Mouse (Mus musculus): ENCODE results near the gene Lrfn4. TPM values are rescaled to one million over a fixed set of nuclear protein-coding genes. Genes with fewer than 3 reads are reported as not detected.

Gene Lrfn4
- polyA plus RNA-seq, 1 experiment from 2014 or later: 10.0 TPM

- Histone ChIP-seq H3K9ac (peak overlapping the region; percentile 96), H3K9me3 (ENCODE audit: low read depth, low read length) (no peaks in the 10 kb centered on the region), H3K4me1 (ENCODE audit: insufficient read depth) (peaks cover 10% of the 10 kb centered on the region; the same call in 1 of the 2 replicates), H3K27me3 (ENCODE audit: insufficient read depth, low read length) (no peaks in the 10 kb centered on the region), H3K27ac (ENCODE audit: low read depth) (peak overlapping the region; percentile 89), H3K4me2 (peak overlapping the region; percentile 68), H3K36me3 (ENCODE audit: insufficient read depth) (peaks cover 33% of the 10 kb centered on the region; the same call in 1 of the 2 replicates), H3K4me3 (ENCODE audit: low read depth, low read length) (peak overlapping the region; percentile 82)
- WGBS: 2% methylated on average over 35 of the region's 35 CpGs
- TF ChIP-seq CTCF (IDR thresholded peaks at IDR 0.05; ENCODE audit: low read depth): no peak
- peak; percentile 79 for ATAC-seq (ENCODE audit: insufficient read depth)
- peak; percentile 58 for DNase-seq
Observed at GRCm38 (mm10) chr19:4625829-4626535, 10.5 kb upstream of the Lrfn4 start.

- Histone ChIP-seq H3K9me3 (ENCODE audit: low read depth, low read length) (no peaks in the 10 kb centered on the region), H3K4me2 (peak within 1 kb of the TSS; percentile 68), H3K9ac (peak within 1 kb of the TSS; percentile 96), H3K27me3 (ENCODE audit: insufficient read depth, low read length) (no peaks in the 10 kb centered on the region), H3K27ac (ENCODE audit: low read depth) (peak within 1 kb of the TSS; percentile 89), H3K36me3 (ENCODE audit: insufficient read depth) (peaks cover 33% of the 10 kb centered on the region; the same call in 1 of the 2 replicates), H3K4me1 (ENCODE audit: insufficient read depth) (peaks cover 10% of the 10 kb centered on the region; the same call in 1 of the 2 replicates), H3K4me3 (ENCODE audit: low read depth, low read length) (peak within 1 kb of the TSS; percentile 82)
- WGBS: under 1% methylated on average over 64 of the region's 64 CpGs
- peak; percentile 89 for ATAC-seq (ENCODE audit: insufficient read depth)
- DNase-seq: peak; percentile 97
- TF ChIP-seq CTCF (IDR thresholded peaks at IDR 0.05; ENCODE audit: low read depth): no peak
Observed at GRCm38 (mm10) chr19:4625179-4625828, 9.8 kb upstream of the Lrfn4 start, which contains the start of gene Rce1. TSS of gene Rce1 (minus strand) at chr19:4625641.

GRCm38 (mm10) chr19:4624406-4625178, 9.1 kb upstream of the Lrfn4 start:
- TF ChIP-seq CTCF (IDR thresholded peaks at IDR 0.05; ENCODE audit: low read depth): no peak
- WGBS: 23% methylated on average over 4 of the region's 4 CpGs
- ATAC-seq (ENCODE audit: insufficient read depth) (no peak; the same call in none of the 2 replicates), DNase-seq (no peak)
- H3K27ac ChIP-seq (ENCODE audit: low read depth): peak overlapping the region; percentile 89
- no peaks in the 10 kb centered on the region for H3K9me3 ChIP-seq (ENCODE audit: low read depth, low read length)
- no peaks in the 10 kb centered on the region for H3K27me3 ChIP-seq (ENCODE audit: insufficient read depth, low read length)
- peak overlapping the region; percentile 82 for H3K4me3 ChIP-seq (ENCODE audit: low read depth, low read length)
- peaks cover 10% of the 10 kb centered on the region; the same call in 1 of the 2 replicates for H3K4me1 ChIP-seq (ENCODE audit: insufficient read depth)
- peak overlapping the region; percentile 96 for H3K9ac ChIP-seq
- H3K36me3 ChIP-seq (ENCODE audit: insufficient read depth): peaks cover 36% of the 10 kb centered on the region; the same call in 1 of the 2 replicates
- peak overlapping the region; percentile 68 for H3K4me2 ChIP-seq

GRCm38 (mm10) chr19:4624006-4624405, 8.5 kb upstream of the Lrfn4 start:
- peaks cover 37% of the 10 kb centered on the region; the same call in 1 of the 2 replicates for H3K36me3 ChIP-seq (ENCODE audit: insufficient read depth)
- H3K27ac ChIP-seq (ENCODE audit: low read depth): no peak overlapping the region
- no peak for DNase-seq
- peaks cover 10% of the 10 kb centered on the region; the same call in 1 of the 2 replicates for H3K4me1 ChIP-seq (ENCODE audit: insufficient read depth)
- H3K9me3 ChIP-seq (ENCODE audit: low read depth, low read length): no peaks in the 10 kb centered on the region
- no peak overlapping the region for H3K4me3 ChIP-seq (ENCODE audit: low read depth, low read length)
- no peaks in the 10 kb centered on the region for H3K27me3 ChIP-seq (ENCODE audit: insufficient read depth, low read length)
- H3K4me2 ChIP-seq: no peak overlapping the region
- ATAC-seq (ENCODE audit: insufficient read depth): no peak
- no peak for TF ChIP-seq CTCF (IDR thresholded peaks at IDR 0.05; ENCODE audit: low read depth)
- peak overlapping the region; percentile 96; the same call in 1 of the 2 replicates for H3K9ac ChIP-seq
- 87% methylated on average over 12 of the region's 12 CpGs for WGBS

GRCm38 (mm10) chr19:4623419-4623818, 8.0 kb upstream of the Lrfn4 start:
- Histone ChIP-seq H3K4me3 (ENCODE audit: low read depth, low read length) (no peak overlapping the region), H3K27me3 (ENCODE audit: insufficient read depth, low read length) (no peaks in the 10 kb centered on the region), H3K36me3 (ENCODE audit: insufficient read depth) (peaks cover 37% of the 10 kb centered on the region; the same call in 1 of the 2 replicates), H3K9me3 (ENCODE audit: low read depth, low read length) (no peaks in the 10 kb centered on the region), H3K27ac (ENCODE audit: low read depth) (no peak overlapping the region), H3K4me1 (ENCODE audit: insufficient read depth) (peaks cover 10% of the 10 kb centered on the region; the same call in 1 of the 2 replicates), H3K4me2 (no peak overlapping the region), H3K9ac (no peak overlapping the region)
- TF ChIP-seq CTCF (IDR thresholded peaks at IDR 0.05; ENCODE audit: low read depth): no peak
- no peak for ATAC-seq (ENCODE audit: insufficient read depth)
- DNase-seq: no peak
- WGBS: 93% methylated on average over 9 of the region's 9 CpGs

- no peak for ATAC-seq (ENCODE audit: insufficient read depth)
- Histone ChIP-seq H3K9me3 (ENCODE audit: low read depth, low read length) (no peaks in the 10 kb centered on the region), H3K9ac (no peak overlapping the region), H3K4me3 (ENCODE audit: low read depth, low read length) (no peak overlapping the region), H3K4me1 (ENCODE audit: insufficient read depth) (peaks cover 10% of the 10 kb centered on the region; the same call in 1 of the 2 replicates), H3K27me3 (ENCODE audit: insufficient read depth, low read length) (no peaks in the 10 kb centered on the region), H3K27ac (ENCODE audit: low read depth) (no peak overlapping the region), H3K4me2 (no peak overlapping the region), H3K36me3 (ENCODE audit: insufficient read depth) (peaks cover 37% of the 10 kb centered on the region; the same call in 1 of the 2 replicates)
- WGBS: 88% methylated on average over 5 of the region's 5 CpGs
- TF ChIP-seq CTCF (IDR thresholded peaks at IDR 0.05; ENCODE audit: low read depth): no peak
- no peak for DNase-seq
Observed at GRCm38 (mm10) chr19:4622780-4623179, 7.3 kb upstream of the Lrfn4 start.

Measured in lung, embryonic 14.5 days (tissue).